Mouse (Mus musculus) megakaryocyte-erythroid progenitor cell, adult 5-6 weeks (primary cell): ENCODE data around the gene Phf1. TPM values are rescaled to one million over a fixed set of nuclear protein-coding genes. Genes with fewer than 3 reads are reported as not detected.
A peak's percentile ranks its signal among the peaks of the same experiment; 100 is the strongest.
"Not testable (repeated sequence)": the region's sequence is repeated elsewhere in the genome, so short reads cannot be mapped to it uniquely, and the experiment has no call there.

Experiments
- ATAC-seq: replicated peaks from 2 replicates; pipeline ENCODE4 v1.8.0; 2016; ENCODE audit warnings: mild to moderate bottlenecking, inconsistent platforms; ENCODE audit not compliant: severe bottlenecking, poor library complexity, low FRiP score, low TSS enrichment
- total RNA-seq, 2 experiments: library from RNA; stranded (forward) in 1 of 2; stranded (reverse) in 1 of 2; fragments of 200-1000, 215-1000 nt in 1 of 2; fragments of >200 nt in 1 of 2; fragmentation: Nextera tagmentation in 1 of 2; gene quantifications; 2 replicates each; pipeline ENCODE4 v1.2.3; 2014 to 2017

Gene Phf1
- total RNA-seq (2014; fragmentation: Nextera tagmentation) (8.2 and 11.6 TPM in 2 replicates), total RNA-seq (2017) (2.2 and 2.8 TPM in 2 replicates)

GRCm38 (mm10) chr17:26932839-26933398 is at the start of gene Phf1:
Gene Phf1, plus strand, starts transcription at chr17:26933052.
- ATAC-seq, result peak; percentile 85

- no peak for ATAC-seq
Measured at GRCm38 (mm10) chr17:26883585-26883984, 49.3 kb upstream of the Phf1 start.

- ATAC-seq, result peak; percentile 88
Measured at GRCm38 (mm10) chr17:26884995-26885926, 47.6 kb upstream of the Phf1 start.

GRCm38 (mm10) chr17:26886047-26886749 is 46.7 kb upstream of the Phf1 start:
- peak; percentile 85 for ATAC-seq

DNA sequence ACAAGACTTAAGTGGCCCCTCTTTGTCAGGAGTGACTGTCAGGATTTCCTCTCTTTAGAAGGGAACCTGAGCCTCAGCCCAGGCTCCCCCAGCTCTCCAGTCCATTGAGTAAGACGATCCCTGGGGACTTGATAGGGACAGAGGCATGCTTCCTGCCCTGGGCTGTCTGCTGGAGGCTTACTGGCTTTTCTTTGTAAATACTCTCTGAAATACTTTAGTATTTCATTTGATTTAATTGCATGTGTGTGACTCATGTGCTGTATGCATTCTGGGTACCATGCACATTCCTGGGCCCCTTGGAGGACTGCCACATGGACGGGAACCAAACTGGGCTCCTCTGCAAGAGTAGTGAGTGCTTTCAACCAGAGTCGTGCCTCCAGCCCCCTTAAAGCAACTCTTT is 44.9 kb upstream of the Phf1 start:
- ATAC-seq, result no peak

GRCm38 (mm10) chr17:26892635-26893375 is 40.0 kb upstream of the Phf1 start:
- no peak for ATAC-seq

GRCm38 (mm10) chr17:26893492-26893891 is 39.4 kb upstream of the Phf1 start:
- ATAC-seq, result no peak

- ATAC-seq, result no peak
Measured at GRCm38 (mm10) chr17:26894342-26894741, 38.5 kb upstream of the Phf1 start.

GRCm38 (mm10) chr17:26895578-26895977 is 37.3 kb upstream of the Phf1 start:
- ATAC-seq, result peak; percentile 49

- no peak for ATAC-seq
Measured at GRCm38 (mm10) chr17:26900916-26901315, 31.9 kb upstream of the Phf1 start.

- no peak for ATAC-seq
Measured at GRCm38 (mm10) chr17:26904320-26904719, 28.5 kb upstream of the Phf1 start.

DNA sequence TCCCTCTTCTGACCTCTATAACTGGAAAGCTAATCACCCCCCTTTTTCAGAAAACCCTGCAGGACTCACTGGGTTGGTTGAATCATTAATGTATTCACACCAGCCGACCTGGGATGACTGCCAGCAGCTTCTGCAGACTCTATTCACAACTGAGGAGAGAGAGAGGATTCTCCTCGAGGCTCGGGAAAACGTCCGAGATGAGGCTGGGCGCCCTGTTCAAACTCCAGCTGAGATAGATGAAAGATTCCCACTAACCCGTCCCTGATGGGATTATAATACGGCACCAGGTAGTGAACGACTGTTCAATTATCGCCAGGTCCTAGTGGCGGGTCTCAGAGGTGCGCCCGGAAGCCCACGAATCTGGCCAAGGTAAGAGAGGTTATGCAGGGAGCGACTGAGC is 25.3 kb upstream of the Phf1 start:
- not testable (repeated sequence) for ATAC-seq

GRCm38 (mm10) chr17:26915248-26915647 is 17.6 kb upstream of the Phf1 start:
- no peak for ATAC-seq

- ATAC-seq, result peak; percentile 98
Measured at GRCm38 (mm10) chr17:26916711-26917482, 16.0 kb upstream of the Phf1 start, which contains the start of gene Kifc5b. Gene Kifc5b, plus strand, starts transcription at chr17:26917091.

DNA sequence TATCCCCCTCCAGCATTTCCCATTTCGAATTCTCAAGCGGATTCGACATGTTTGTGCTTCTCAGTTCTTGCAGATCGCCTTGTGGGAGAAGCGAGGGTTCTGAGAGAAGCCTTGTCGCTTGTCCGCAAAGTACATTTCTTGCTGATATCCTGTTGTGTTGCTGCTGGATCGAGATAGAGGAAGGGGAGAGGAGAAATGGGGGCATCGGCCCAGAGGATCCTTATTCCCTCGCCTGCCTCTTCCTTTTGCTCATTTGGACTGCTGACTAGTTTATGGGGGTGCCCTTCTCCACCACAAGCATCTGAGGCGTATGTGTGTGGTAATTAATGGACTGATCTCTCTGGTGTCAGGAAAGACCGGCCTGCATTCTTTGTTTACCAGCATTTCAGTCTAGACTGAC is 15.3 kb upstream of the Phf1 start:
- ATAC-seq, result not testable (repeated sequence)

DNA sequence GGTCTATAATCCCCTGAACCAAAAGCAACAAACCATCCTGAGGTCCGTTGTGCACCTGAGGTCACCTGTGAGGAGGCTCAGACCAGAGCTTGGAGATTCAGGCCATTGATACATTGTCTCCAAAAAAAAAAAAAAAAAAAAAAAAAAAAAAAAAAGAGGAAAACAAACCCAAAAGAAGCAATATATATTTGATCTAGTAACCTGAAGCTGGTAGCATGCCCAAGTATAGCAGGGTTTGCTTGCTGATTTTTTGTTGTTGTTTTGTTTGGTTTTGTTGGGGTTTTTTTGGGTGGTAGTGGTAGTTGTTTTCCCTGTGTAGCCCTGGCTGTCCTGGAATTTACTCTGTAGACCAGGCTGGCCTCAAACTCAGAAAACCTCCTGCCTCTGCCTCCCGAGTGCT is 14.5 kb upstream of the Phf1 start:
- no peak for ATAC-seq

- not testable (repeated sequence) for ATAC-seq
Measured at GRCm38 (mm10) chr17:26919516-26919915, 13.3 kb upstream of the Phf1 start.

- not testable (repeated sequence) for ATAC-seq
Measured at GRCm38 (mm10) chr17:26922368-26922767, 10.5 kb upstream of the Phf1 start.

DNA sequence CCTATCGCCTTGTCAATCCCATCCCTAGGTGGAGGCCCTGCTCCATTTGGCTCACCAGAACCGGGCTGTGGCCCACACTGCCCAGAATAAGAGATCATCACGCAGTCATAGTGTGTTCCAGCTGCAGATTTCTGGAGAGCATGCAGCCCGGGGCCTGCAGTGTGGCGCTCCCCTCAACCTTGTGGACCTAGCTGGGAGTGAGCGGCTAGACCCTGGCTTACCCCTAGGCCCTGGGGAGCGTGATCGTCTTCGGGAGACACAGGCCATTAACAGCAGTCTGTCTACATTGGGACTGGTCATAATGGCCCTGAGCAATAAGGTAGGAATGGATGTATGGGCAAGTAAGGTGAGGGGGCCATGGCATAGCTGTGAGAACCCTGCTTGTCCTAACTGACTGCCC is 7.4 kb upstream of the Phf1 start:
- not testable (repeated sequence) for ATAC-seq
